Mouse (Mus musculus) cortical plate, adult 2 months (tissue): ENCODE data around the gene Dock10.

Source experiments
- CTCF ChIP-seq: fragments of 200-500 bp; IDR thresholded peaks from 2 replicates; pipeline ENCODE4 v1.5.1; 2011; ENCODE audit warnings: mild to moderate bottlenecking, control low read depth, low read length; ENCODE audit not compliant: insufficient read depth; ENCODE audit errors: extremely low read depth
- POLR2A ChIP-seq: fragments of 200-500 bp; IDR thresholded peaks from 2 replicates; pipeline ENCODE4 v1.6.1; 2011; ENCODE audit warnings: mild to moderate bottlenecking, low read length, control low read depth; ENCODE audit not compliant: insufficient read depth; ENCODE audit errors: extremely low read depth

DNA sequence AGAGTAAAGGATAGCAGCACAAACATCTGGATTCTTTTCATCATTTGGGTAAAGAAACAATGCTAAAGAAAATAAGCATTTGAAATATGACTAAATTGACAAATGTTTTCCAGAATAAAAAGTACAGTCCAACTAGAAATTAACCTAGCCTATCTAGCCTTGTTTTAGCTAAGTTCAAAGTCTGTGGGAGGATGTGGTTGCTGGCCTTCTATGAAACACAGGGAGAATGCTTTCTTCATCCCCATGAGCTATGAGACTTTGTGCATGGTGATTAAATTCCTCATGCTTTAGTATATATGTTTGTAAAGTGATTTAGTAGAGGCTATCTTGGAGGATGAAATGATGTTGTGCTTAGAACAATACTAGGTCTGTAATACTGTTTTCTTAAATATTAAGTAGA, 105.5 kb downstream of the Dock10 start:
- TF ChIP-seq CTCF (no peak), POLR2A (no peak)
